Mouse (Mus musculus): Measurements from ENCODE around the gene Wnt6. TPM values are rescaled to one million over a fixed set of nuclear protein-coding genes. Genes with fewer than 3 reads are reported as not detected.

Wnt6 gene
- polyA plus RNA-seq, 1 experiment, result 0.60 TPM

DNA sequence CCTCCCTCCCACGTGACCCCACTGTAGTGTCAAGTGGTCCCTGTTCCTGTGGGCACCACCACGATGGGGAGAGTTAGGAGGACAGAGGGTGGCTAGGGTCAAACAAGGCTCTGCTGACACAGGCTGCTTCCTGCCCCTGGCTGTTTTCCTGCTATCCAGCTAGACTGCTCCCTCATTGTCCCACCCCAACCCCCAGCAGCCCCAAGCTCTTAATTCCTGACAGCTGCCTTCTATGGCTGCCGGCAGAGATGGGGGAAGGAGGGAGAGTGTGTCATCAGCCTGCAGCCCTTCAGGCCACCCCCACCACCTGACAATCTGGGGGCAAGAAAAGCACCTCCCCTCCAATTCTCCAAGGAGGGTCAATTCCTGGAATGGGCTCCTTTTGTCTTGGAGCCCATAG, 18.4 kb downstream of the Wnt6 start:
- no peaks in the 10 kb centered on the region for H3K36me3 ChIP-seq (replicated peaks; ENCODE audit: low read length)
- H3K9me3 ChIP-seq, result no peaks in the 10 kb centered on the region
- no peak for TF ChIP-seq GATA1 (IDR thresholded peaks at IDR 0.05; ENCODE audit: borderline replicate concordance, low read length)
- peaks cover 23% of the 10 kb centered on the region for H3K4me1 ChIP-seq
- peaks cover 97% of the 10 kb centered on the region for H3K27me3 ChIP-seq (replicated peaks)
- no peak overlapping the region for H3K4me3 ChIP-seq (replicated peaks)

GRCm38 (mm10) chr1:74791249-74791648, 19.6 kb downstream of the Wnt6 start, which contains the start of gene Wnt10a:
Wnt10a (plus strand) TSS chr1:74791516.
- TF ChIP-seq GATA1 (IDR thresholded peaks at IDR 0.05; ENCODE audit: borderline replicate concordance, low read length) (no peak), FLI1 (IDR thresholded peaks at IDR 0.05; ENCODE audit: low read length) (no peak)
- no peaks in the 10 kb centered on the region for H3K9me3 ChIP-seq
- H3K4me1 ChIP-seq, result peaks cover 23% of the 10 kb centered on the region
- H3K36me3 ChIP-seq (replicated peaks; ENCODE audit: low read length), result no peaks in the 10 kb centered on the region
- peak within 1 kb of the TSS; percentile 53 for H3K4me3 ChIP-seq (replicated peaks)
- H3K27me3 ChIP-seq (replicated peaks), result peaks cover 97% of the 10 kb centered on the region

DNA sequence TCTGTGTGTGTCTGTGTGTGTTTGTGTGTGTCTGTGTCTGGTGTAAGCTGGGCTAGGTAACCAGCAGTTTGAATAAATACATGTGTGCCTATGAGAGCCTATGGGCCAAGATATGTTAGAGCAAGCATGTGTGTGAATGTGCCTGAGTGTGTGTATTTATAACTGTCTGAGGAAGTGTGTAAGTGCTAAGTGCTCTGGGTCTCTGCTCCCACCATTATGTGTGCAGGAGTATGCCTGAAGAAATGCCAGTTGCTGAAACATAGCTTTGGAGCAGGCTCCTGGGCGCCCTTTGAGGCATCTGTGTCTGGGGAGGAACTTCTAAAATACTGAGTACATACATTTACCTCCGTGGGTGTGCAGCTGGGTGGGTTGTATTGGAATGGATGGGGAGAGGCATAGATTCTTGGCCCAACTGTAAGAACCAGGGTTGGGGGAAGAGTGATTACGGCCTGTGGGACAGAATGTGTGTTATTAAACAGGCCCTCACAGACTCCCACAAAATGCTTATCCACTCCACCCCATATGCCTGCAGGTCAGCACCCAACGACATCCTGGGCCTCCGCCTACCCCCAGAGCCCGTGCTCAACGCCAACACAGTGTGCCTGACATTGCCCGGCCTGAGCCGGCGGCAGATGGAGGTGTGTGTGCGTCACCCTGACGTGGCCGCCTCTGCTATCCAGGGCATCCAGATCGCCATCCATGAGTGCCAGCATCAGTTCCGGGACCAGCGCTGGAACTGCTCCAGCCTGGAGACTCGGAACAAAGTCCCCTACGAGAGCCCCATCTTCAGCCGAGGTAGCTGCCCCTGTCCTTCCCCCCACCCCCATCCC, 21.4 kb downstream of the Wnt6 start:
- Histone ChIP-seq H3K4me3 (replicated peaks) (no peak overlapping the region), H3K9me3 (no peaks in the 10 kb centered on the region), H3K36me3 (replicated peaks; ENCODE audit: low read length) (no peaks in the 10 kb centered on the region), H3K4me1 (peaks cover 19% of the 10 kb centered on the region), H3K27me3 (replicated peaks) (peaks cover 97% of the 10 kb centered on the region)
- TF ChIP-seq FLI1 (IDR thresholded peaks at IDR 0.05; ENCODE audit: low read length) (no peak), GATA1 (IDR thresholded peaks at IDR 0.05; ENCODE audit: borderline replicate concordance, low read length) (no peak)

DNA sequence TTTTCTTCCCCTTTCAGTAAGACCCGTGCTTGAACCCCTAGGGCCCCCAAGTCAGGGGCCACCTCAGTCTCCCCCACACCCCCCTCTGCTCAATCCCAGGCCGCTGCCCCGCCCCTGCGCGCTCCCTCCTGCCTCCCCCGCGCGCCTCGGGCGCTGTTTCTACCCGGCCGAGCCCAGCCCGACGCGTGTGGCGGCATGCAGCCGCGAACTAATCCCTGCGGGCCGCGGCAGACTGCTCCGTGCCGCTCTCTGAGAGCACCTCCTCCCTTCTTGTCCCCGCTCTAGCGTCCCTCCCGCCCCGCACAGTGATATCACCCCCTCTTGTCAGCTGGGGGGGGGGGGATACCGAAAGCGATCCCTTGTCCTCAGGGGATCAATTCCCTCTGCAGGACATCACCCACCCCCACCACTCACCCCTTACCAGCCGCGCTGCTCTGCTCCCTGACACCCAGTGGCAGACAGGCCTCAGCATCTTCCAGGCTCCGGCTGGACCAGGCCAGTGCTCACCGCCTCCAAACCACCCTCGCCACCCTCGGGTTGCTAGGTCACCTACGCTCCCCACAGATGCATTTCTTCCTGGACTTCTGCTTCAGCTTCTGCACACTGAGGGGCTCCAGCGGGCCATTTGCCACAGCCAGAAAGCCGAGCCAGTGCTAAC, 22.9 kb downstream of the Wnt6 start:
- Histone ChIP-seq H3K9me3 (no peaks in the 10 kb centered on the region), H3K36me3 (replicated peaks; ENCODE audit: low read length) (no peaks in the 10 kb centered on the region), H3K4me3 (replicated peaks) (peak overlapping the region; percentile 46), H3K4me1 (peaks cover 14% of the 10 kb centered on the region), H3K27me3 (replicated peaks) (peaks cover 97% of the 10 kb centered on the region)
- TF ChIP-seq FLI1 (IDR thresholded peaks at IDR 0.05; ENCODE audit: low read length) (no peak), GATA1 (IDR thresholded peaks at IDR 0.05; ENCODE audit: borderline replicate concordance, low read length) (no peak)

DNA sequence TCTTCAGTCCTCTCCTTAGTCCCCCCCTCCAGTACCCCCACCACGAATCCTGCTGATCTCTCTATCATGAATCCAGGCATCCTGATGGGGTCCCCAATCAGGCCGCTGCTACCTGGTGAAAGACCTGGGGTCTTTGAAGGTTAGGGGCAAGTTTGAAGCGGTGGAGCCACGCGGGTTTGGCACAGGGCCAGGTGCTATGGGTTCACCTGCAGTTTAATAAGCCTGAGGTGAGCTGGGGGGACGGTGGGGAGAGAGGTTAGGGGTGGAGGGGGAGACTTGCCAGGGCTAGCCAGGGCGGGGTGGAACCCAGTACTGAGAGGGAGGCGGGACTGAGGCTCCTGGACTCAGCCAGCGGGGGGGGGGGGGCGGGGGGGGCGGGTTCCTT, 23.4 kb downstream of the Wnt6 start:
- Histone ChIP-seq H3K4me1 (peaks cover 15% of the 10 kb centered on the region), H3K36me3 (replicated peaks; ENCODE audit: low read length) (no peaks in the 10 kb centered on the region), H3K27me3 (replicated peaks) (peaks cover 97% of the 10 kb centered on the region), H3K4me3 (replicated peaks) (no peak overlapping the region), H3K9me3 (no peaks in the 10 kb centered on the region)
- no peak for TF ChIP-seq GATA1 (IDR thresholded peaks at IDR 0.05; ENCODE audit: borderline replicate concordance, low read length)

GRCm38 (mm10) chr1:74797459-74797858, 25.8 kb downstream of the Wnt6 start:
- Histone ChIP-seq H3K27me3 (replicated peaks) (peaks cover 95% of the 10 kb centered on the region), H3K9me3 (no peaks in the 10 kb centered on the region), H3K4me3 (replicated peaks) (no peak overlapping the region), H3K36me3 (replicated peaks; ENCODE audit: low read length) (no peaks in the 10 kb centered on the region), H3K4me1 (peaks cover 25% of the 10 kb centered on the region)
- no peak for TF ChIP-seq GATA1 (IDR thresholded peaks at IDR 0.05; ENCODE audit: borderline replicate concordance, low read length)
- no peak for TF ChIP-seq FLI1 (IDR thresholded peaks at IDR 0.05; ENCODE audit: low read length)

DNA sequence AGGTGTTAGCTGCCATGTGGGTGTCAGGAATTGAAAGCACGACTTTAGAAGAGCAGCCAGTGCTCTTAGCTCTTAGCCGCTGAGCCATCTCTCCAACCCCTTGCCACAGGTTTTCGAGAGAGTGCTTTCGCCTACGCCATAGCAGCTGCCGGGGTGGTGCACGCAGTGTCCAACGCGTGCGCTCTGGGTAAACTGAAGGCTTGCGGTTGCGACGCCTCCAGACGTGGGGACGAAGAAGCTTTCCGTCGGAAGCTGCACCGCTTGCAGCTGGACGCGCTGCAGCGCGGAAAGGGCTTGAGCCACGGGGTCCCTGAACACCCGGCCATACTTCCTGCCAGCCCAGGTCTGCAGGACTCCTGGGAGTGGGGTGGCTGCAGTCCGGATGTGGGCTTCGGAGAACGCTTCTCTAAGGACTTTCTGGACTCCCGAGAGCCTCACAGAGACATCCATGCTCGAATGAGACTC, 28.8 kb downstream of the Wnt6 start:
- Histone ChIP-seq H3K27me3 (replicated peaks) (peaks cover 97% of the 10 kb centered on the region), H3K36me3 (replicated peaks; ENCODE audit: low read length) (no peaks in the 10 kb centered on the region), H3K9me3 (no peaks in the 10 kb centered on the region), H3K4me1 (peaks cover 29% of the 10 kb centered on the region), H3K4me3 (replicated peaks) (peak overlapping the region; percentile 86)
- TF ChIP-seq FLI1 (IDR thresholded peaks at IDR 0.05; ENCODE audit: low read length), result no peak
- no peak for TF ChIP-seq GATA1 (IDR thresholded peaks at IDR 0.05; ENCODE audit: borderline replicate concordance, low read length)

- no peaks in the 10 kb centered on the region for H3K36me3 ChIP-seq (replicated peaks; ENCODE audit: low read length)
- H3K27me3 ChIP-seq (replicated peaks), result peaks cover 98% of the 10 kb centered on the region
- TF ChIP-seq FLI1 (IDR thresholded peaks at IDR 0.05; ENCODE audit: low read length), result no peak
- H3K4me3 ChIP-seq (replicated peaks), result no peak overlapping the region
- peaks cover 40% of the 10 kb centered on the region for H3K4me1 ChIP-seq
- no peaks in the 10 kb centered on the region for H3K9me3 ChIP-seq
Measured at GRCm38 (mm10) chr1:74801631-74802140, 30.0 kb downstream of the Wnt6 start.

DNA sequence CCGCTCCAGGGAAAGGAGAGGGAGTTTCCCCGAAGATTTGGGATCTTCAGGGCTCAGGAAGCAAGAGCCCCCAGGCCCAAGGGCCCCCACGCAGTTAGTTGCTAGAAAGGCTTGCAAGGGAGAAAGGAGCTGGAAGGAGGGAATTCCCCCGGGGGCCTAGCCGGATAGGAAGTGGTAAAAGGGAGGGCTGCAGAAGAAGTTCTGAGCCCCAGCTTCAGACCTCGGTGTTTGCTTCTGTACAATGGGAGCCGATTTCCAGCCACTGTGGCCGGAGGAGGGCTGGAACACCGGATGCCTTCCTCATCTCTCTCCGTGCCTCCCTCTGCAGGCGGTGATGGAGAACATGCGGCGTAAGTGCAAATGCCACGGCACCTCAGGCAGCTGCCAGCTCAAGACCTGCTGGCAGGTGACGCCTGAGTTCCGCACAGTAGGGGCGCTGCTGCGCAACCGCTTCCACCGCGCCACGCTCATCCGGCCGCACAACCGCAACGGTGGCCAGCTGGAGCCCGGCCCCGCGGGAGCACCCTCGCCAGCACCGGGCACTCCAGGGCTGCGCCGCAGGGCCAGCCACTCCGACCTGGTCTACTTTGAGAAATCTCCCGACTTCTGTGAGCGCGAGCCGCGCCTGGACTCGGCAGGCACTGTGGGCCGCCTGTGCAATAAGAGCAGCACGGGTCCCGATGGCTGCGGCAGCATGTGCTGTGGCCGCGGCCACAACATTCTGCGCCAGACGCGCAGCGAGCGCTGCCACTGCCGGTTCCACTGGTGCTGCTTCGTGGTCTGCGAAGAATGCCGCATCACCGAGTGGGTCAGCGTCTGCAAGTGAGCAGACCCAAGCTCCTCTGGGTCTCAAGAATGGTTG, 31.3 kb downstream of the Wnt6 start:
- Histone ChIP-seq H3K4me1 (peaks cover 51% of the 10 kb centered on the region), H3K27me3 (replicated peaks) (peaks cover 98% of the 10 kb centered on the region), H3K9me3 (no peaks in the 10 kb centered on the region), H3K36me3 (replicated peaks; ENCODE audit: low read length) (no peaks in the 10 kb centered on the region), H3K4me3 (replicated peaks) (peak overlapping the region; percentile 83)
- TF ChIP-seq FLI1 (IDR thresholded peaks at IDR 0.05; ENCODE audit: low read length) (no peak), GATA1 (IDR thresholded peaks at IDR 0.05; ENCODE audit: borderline replicate concordance, low read length) (no peak)

All from megakaryocyte, embryonic 14.5 days (primary cell).